Mouse (Mus musculus): ENCODE data around the gene Gata2. TPM values are rescaled to one million over a fixed set of nuclear protein-coding genes. Genes with fewer than 3 reads are reported as not detected.

Gene Gata2
- total RNA-seq (2014; rRNA removed) (9.2 and 19.3 TPM in 2 replicates), polyA plus RNA-seq (2015; fragmentation: Nextera tagmentation; extraction: Ambion mirVana) (17.2 and 18.5 TPM in 2 replicates)

DNA sequence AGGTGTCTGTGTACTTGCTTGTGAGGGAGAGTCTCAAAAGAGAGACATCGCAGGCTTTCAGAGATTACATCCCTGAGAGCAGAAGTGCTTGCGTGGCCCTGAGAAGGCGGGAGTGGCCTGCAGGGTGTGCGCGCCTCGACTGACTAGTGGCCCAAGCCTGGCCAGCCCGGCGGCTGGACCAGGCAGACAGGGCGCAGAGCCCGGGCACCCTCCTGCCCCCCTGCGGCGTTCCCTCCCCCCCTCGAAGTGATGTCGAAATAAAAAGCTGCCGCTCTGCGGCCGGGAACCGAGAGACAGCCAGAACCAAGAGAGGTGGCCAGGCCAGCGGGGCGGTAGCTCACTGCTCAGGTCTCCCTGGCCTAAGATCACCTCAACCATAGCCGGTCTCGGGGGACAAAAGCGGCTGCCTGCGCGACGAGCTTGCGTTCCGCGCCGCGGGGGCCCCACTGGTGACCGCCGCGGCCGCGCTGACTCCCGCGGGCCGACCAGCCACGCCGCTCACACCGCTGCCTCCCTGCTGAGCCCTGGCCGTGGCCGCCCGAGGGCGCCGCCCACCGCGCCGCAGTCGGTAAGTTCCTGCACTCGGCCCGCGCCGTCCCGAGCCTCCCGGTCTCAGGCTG lies at the start of gene Gata2:
Gene Gata2, plus strand, starts transcription at position 459 of the 620 bp plus-strand sequence.
- TF ChIP-seq CTCF (IDR thresholded peaks at IDR 0.05): no peak
- Histone ChIP-seq H3K36me3 (ENCODE audit: insufficient read depth, low read length) (no peaks in the 10 kb centered on the region), H3K4me1 (ENCODE audit: insufficient read depth, low read length) (0 out of 2 replicates have a peak, but pooled peaks cover 2% of the 10 kb centered on the region), H3K4me3 (ENCODE audit: low read depth, low read length) (peak within 1 kb of the TSS; percentile 36), H3K27ac (ENCODE audit: low read depth, low read length) (peak within 1 kb of the TSS; percentile 47), H3K4me2 (ENCODE audit: low read depth, low read length, poor library complexity, severe bottlenecking) (peak within 1 kb of the TSS; percentile 51), H3K9me3 (ENCODE audit: low read length) (no peaks in the 10 kb centered on the region), H3K27me3 (ENCODE audit: insufficient read depth, low read length) (peaks cover 53% of the 10 kb centered on the region), H3K9ac (replicated peaks; ENCODE audit: low read length, poor library complexity, severe bottlenecking) (peak within 1 kb of the TSS; percentile 55)
- under 1% methylated on average over 52 of the region's 57 CpGs for WGBS
- DNase-seq (ENCODE audit: low spot score) (no peak), ATAC-seq (ENCODE audit: low FRiP score) (no peak)

GRCm38 (mm10) chr6:88145793-88146192 lies 47.9 kb upstream of the Gata2 start:
- WGBS: 71% methylated on average over 4 of the region's 4 CpGs
- H3K27me3 ChIP-seq (ENCODE audit: insufficient read depth, low read length): no peaks in the 10 kb centered on the region
- ATAC-seq (ENCODE audit: low FRiP score) (no peak), DNase-seq (ENCODE audit: low spot score) (no peak)
- H3K36me3 ChIP-seq (ENCODE audit: insufficient read depth, low read length): no peaks in the 10 kb centered on the region
- H3K9ac ChIP-seq (replicated peaks; ENCODE audit: low read length, poor library complexity, severe bottlenecking): no peak overlapping the region
- no peaks in the 10 kb centered on the region for H3K4me1 ChIP-seq (ENCODE audit: insufficient read depth, low read length)
- no peak overlapping the region for H3K4me3 ChIP-seq (ENCODE audit: low read depth, low read length)
- H3K4me2 ChIP-seq (ENCODE audit: low read depth, low read length, poor library complexity, severe bottlenecking): no peak overlapping the region
- H3K9me3 ChIP-seq (ENCODE audit: low read length): no peaks in the 10 kb centered on the region
- H3K27ac ChIP-seq (ENCODE audit: low read depth, low read length): no peak overlapping the region
- no peak for TF ChIP-seq CTCF (IDR thresholded peaks at IDR 0.05)

GRCm38 (mm10) chr6:88146576-88146975 lies 47.1 kb upstream of the Gata2 start:
- ATAC-seq (ENCODE audit: low FRiP score) (no peak), DNase-seq (ENCODE audit: low spot score) (no peak)
- Histone ChIP-seq H3K4me3 (ENCODE audit: low read depth, low read length) (no peak overlapping the region), H3K27me3 (ENCODE audit: insufficient read depth, low read length) (no peaks in the 10 kb centered on the region), H3K9ac (replicated peaks; ENCODE audit: low read length, poor library complexity, severe bottlenecking) (no peak overlapping the region), H3K9me3 (ENCODE audit: low read length) (no peaks in the 10 kb centered on the region), H3K36me3 (ENCODE audit: insufficient read depth, low read length) (no peaks in the 10 kb centered on the region), H3K4me2 (ENCODE audit: low read depth, low read length, poor library complexity, severe bottlenecking) (no peak overlapping the region), H3K27ac (ENCODE audit: low read depth, low read length) (no peak overlapping the region), H3K4me1 (ENCODE audit: insufficient read depth, low read length) (no peaks in the 10 kb centered on the region)
- 86% methylated on average over 8 of the region's 8 CpGs for WGBS
- no peak for TF ChIP-seq CTCF (IDR thresholded peaks at IDR 0.05)

DNA sequence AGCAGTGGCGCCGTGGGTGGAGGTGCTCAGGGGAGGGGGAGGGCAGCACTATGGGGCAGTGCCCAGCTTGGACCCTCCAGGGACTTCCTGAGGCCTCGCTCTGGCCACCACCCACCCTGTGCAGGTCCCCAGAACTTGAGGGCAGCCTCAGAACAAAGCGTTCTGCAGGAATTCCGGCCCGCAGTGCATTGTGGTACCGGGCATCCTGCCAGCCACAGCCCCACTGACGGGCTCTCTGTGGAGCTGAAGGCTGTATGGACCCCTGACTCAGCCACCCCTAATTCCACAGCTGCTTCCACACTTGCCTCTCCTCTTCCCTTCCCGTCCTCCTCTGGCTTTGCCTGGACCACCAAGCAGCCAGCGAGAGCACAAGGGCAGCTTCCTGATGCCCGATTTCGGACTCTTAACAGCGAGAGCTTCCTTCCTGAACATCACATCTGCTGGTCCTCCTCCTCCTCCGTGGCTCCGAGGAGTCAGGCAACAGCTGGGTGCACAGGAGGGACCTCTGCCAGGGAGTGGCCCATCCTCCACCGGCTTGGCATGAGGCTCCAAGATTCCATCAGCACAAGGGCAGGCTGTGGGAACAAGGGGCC lies 46.2 kb upstream of the Gata2 start:
- H3K27ac ChIP-seq (ENCODE audit: low read depth, low read length): no peak overlapping the region
- DNase-seq (ENCODE audit: low spot score): peak; percentile 14
- no peaks in the 10 kb centered on the region for H3K27me3 ChIP-seq (ENCODE audit: insufficient read depth, low read length)
- no peak for ATAC-seq (ENCODE audit: low FRiP score)
- H3K9me3 ChIP-seq (ENCODE audit: low read length): no peaks in the 10 kb centered on the region
- TF ChIP-seq CTCF (IDR thresholded peaks at IDR 0.05): no peak
- no peaks in the 10 kb centered on the region for H3K4me1 ChIP-seq (ENCODE audit: insufficient read depth, low read length)
- H3K9ac ChIP-seq (replicated peaks; ENCODE audit: low read length, poor library complexity, severe bottlenecking): no peak overlapping the region
- WGBS: 67% methylated on average over 16 of the region's 16 CpGs
- no peaks in the 10 kb centered on the region for H3K36me3 ChIP-seq (ENCODE audit: insufficient read depth, low read length)
- H3K4me3 ChIP-seq (ENCODE audit: low read depth, low read length): no peak overlapping the region
- H3K4me2 ChIP-seq (ENCODE audit: low read depth, low read length, poor library complexity, severe bottlenecking): no peak overlapping the region

DNA sequence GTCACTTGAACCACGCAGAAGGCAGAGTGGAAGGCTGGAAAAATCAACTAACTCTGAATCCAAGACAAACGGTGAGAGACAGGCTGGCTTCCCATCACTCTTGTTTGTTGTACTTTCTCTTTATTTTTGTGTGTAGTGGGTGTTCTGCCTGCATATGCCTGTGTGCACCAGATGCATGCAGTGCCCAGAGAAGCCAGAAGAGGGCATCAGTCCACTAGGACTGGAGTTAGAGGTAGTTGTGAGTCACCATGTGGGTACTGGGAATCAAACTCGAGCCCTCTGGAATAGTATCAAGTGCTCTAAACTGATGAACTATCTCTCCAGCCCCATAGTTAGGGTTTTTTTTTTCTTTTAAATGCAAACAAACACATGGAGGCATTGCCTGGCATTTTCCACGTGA lies 42.4 kb upstream of the Gata2 start:
- no peak overlapping the region for H3K4me3 ChIP-seq (ENCODE audit: low read depth, low read length)
- no peak overlapping the region for H3K4me2 ChIP-seq (ENCODE audit: low read depth, low read length, poor library complexity, severe bottlenecking)
- no peak overlapping the region for H3K27ac ChIP-seq (ENCODE audit: low read depth, low read length)
- H3K27me3 ChIP-seq (ENCODE audit: insufficient read depth, low read length): no peaks in the 10 kb centered on the region
- DNase-seq (ENCODE audit: low spot score) (no peak), ATAC-seq (ENCODE audit: low FRiP score) (no peak)
- WGBS: 79% methylated on average over 4 of the region's 4 CpGs
- TF ChIP-seq CTCF (IDR thresholded peaks at IDR 0.05): peak; percentile 25
- H3K9ac ChIP-seq (replicated peaks; ENCODE audit: low read length, poor library complexity, severe bottlenecking): no peak overlapping the region
- no peaks in the 10 kb centered on the region for H3K9me3 ChIP-seq (ENCODE audit: low read length)
- no peaks in the 10 kb centered on the region for H3K4me1 ChIP-seq (ENCODE audit: insufficient read depth, low read length)
- H3K36me3 ChIP-seq (ENCODE audit: insufficient read depth, low read length): no peaks in the 10 kb centered on the region

DNA sequence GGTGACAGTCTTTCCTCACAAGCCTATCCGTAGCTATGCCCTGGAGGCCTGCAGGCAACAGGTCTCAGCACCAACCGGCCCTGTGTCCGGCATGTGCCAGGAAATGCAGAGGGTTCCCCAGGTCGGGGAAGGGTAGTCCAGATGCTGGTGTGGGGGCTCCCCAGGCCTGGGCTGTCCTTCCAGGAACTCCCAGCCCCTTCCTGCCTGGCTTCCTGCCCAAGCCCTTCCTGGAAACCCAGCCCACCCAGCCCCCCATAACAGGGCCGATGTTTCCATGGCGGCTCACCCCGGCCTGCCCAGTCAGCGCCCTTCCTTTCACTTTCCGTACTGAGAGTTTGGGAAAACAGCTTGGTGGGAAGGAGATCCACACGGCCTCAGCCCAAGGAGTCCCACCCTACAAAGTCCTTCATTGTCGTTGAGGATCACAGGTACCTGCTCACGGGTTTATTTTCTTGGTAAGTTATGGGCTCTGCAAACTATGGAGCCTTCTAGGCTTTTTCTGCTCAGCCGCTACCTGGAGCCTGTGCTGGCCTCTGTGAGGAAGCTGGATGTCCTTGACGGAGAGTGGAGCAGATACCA lies 41.5 kb upstream of the Gata2 start:
- H3K4me3 ChIP-seq (ENCODE audit: low read depth, low read length): no peak overlapping the region
- WGBS: 82% methylated on average over 14 of the region's 14 CpGs
- ATAC-seq (ENCODE audit: low FRiP score): no peak
- no peak overlapping the region for H3K4me2 ChIP-seq (ENCODE audit: low read depth, low read length, poor library complexity, severe bottlenecking)
- H3K9ac ChIP-seq (replicated peaks; ENCODE audit: low read length, poor library complexity, severe bottlenecking): no peak overlapping the region
- no peak for DNase-seq (ENCODE audit: low spot score)
- no peaks in the 10 kb centered on the region for H3K9me3 ChIP-seq (ENCODE audit: low read length)
- H3K36me3 ChIP-seq (ENCODE audit: insufficient read depth, low read length): no peaks in the 10 kb centered on the region
- no peaks in the 10 kb centered on the region for H3K4me1 ChIP-seq (ENCODE audit: insufficient read depth, low read length)
- H3K27me3 ChIP-seq (ENCODE audit: insufficient read depth, low read length): no peaks in the 10 kb centered on the region
- no peak overlapping the region for H3K27ac ChIP-seq (ENCODE audit: low read depth, low read length)
- TF ChIP-seq CTCF (IDR thresholded peaks at IDR 0.05): no peak
